Mouse (Mus musculus): ENCODE results near the gene Lhfp.

- TF ChIP-seq CTCF (IDR thresholded peaks at IDR 0.05; ENCODE audit: low read depth, low read length) (no peak), POLR2A (IDR thresholded peaks at IDR 0.05; ENCODE audit: insufficient read depth, low read length) (no peak)
Measured at GRCm38 (mm10) chr3:53200175-53200574, 158.8 kb downstream of the Lhfp start.

Measured in ES-Bruce4 (cell line).